Mouse (Mus musculus) stomach, embryonic 14.5 days (tissue): ENCODE results near the gene Mns1. TPM values are rescaled to one million over a fixed set of nuclear protein-coding genes. Genes with fewer than 3 reads are reported as not detected.
"Not testable (repeated sequence)": the region's sequence is repeated elsewhere in the genome, so short reads cannot be mapped to it uniquely, and the experiment has no call there.

Experiments used
- ATAC-seq: fragments of 200-750 bp; cut with Nextera tagmentation; 2 replicates; pipeline ENCODE4 v1.8.0; 2017; ENCODE audit warnings: low read depth, moderate TSS enrichment; ENCODE audit not compliant: insufficient number of reproducible peaks, insufficient read depth, low FRiP score
- H3K27ac ChIP-seq: fragments of 300-500 bp; sonication (generic); 2 replicates; pipeline ENCODE4 v1.5.1; 2014; ENCODE audit warnings: mild to moderate bottlenecking, low read length, moderate library complexity, mixed read lengths
- H3K27me3 ChIP-seq: fragments of 300-500 bp; sonication (generic); 2 replicates; pipeline ENCODE4 v1.6.1; 2014; ENCODE audit warnings: low read length, control low read depth, mixed read lengths; ENCODE audit not compliant: control insufficient read depth, insufficient read depth
- H3K36me3 ChIP-seq: fragments of 300-500 bp; sonication (generic); 2 replicates; pipeline ENCODE4 v1.6.1; 2014; ENCODE audit warnings: mild to moderate bottlenecking, control low read depth, low read length, moderate library complexity, mixed read lengths; ENCODE audit not compliant: control insufficient read depth, insufficient read depth
- H3K4me1 ChIP-seq: fragments of 300-500 bp; sonication (generic); 2 replicates; pipeline ENCODE4 v1.6.1; 2014; ENCODE audit warnings: low read length, control low read depth, mixed read lengths; ENCODE audit not compliant: control insufficient read depth, insufficient read depth
- H3K4me2 ChIP-seq: fragments of 300-500 bp; sonication (generic); replicated peaks from 2 replicates; pipeline ENCODE4 v1.6.1; 2014; ENCODE audit warnings: low read depth, low read length, control low read depth
- H3K4me3 ChIP-seq: fragments of 300-500 bp; sonication (generic); 2 replicates; pipeline ENCODE4 v1.5.1; 2014; ENCODE audit warnings: low read depth, low read length, control low read depth
- H3K9ac ChIP-seq: fragments of 300-500 bp; sonication (generic); replicated peaks from 2 replicates; pipeline ENCODE4 v1.6.1; 2014; ENCODE audit warnings: low read depth, mild to moderate bottlenecking, control low read depth, low read length, moderate library complexity, mixed read lengths
- H3K9me3 ChIP-seq: fragments of 300-500 bp; sonication (generic); 2 replicates; pipeline ENCODE4 v1.6.1; 2016; ENCODE audit warnings: low read depth, low read length, control low read depth; ENCODE audit not compliant: control insufficient read depth
- WGBS: fragments of 180-500 bp; shearing (Covaris S2); extraction: QIAGEN DNeasy Blood & Tissue Kit; methylation state at CpG from one replicate; pipeline ENCODE4 v1.1.7; 2014; 5-methylcytosine and 5-hydroxymethylcytosine counted together
- polyA plus RNA-seq: library from polyadenylated mRNA; unstranded; fragments of >200 nt; fragmentation: Nextera tagmentation; extraction: Ambion mirVana; gene quantifications from 2 replicates; pipeline ENCODE4 v1.2.1, GENCODE M21; 2014

The Mns1 gene
- polyA plus RNA-seq, 1 experiment from 2014 or later = 22.6 TPM

- H3K4me2 ChIP-seq, H3K4me1 ChIP-seq, ATAC-seq, H3K27me3 ChIP-seq, H3K36me3 ChIP-seq, H3K4me3 ChIP-seq, H3K27ac ChIP-seq, H3K9ac ChIP-seq, H3K9me3 ChIP-seq: not testable (repeated sequence)
- 64% methylated on average over 4 of the region's 4 CpGs for WGBS
Observed at GRCm38 (mm10) chr9:72401769-72402168, 36.0 kb upstream of the Mns1 start.

GRCm38 (mm10) chr9:72403421-72403820 is 34.4 kb upstream of the Mns1 start:
- Histone ChIP-seq H3K36me3 (no peaks in the 10 kb centered on the region), H3K4me3 (no peak overlapping the region), H3K9me3 (no peaks in the 10 kb centered on the region), H3K4me2 (no peak overlapping the region), H3K4me1 (no peaks in the 10 kb centered on the region), H3K9ac (no peak overlapping the region), H3K27me3 (no peaks in the 10 kb centered on the region), H3K27ac (no peak overlapping the region)
- WGBS = 75% methylated on average over 6 of the region's 6 CpGs
- ATAC-seq = no peak

GRCm38 (mm10) chr9:72404446-72404845 is 33.4 kb upstream of the Mns1 start:
- Histone ChIP-seq H3K4me2 (no peak overlapping the region), H3K4me1 (no peaks in the 10 kb centered on the region), H3K4me3 (no peak overlapping the region), H3K27me3 (no peaks in the 10 kb centered on the region), H3K36me3 (no peaks in the 10 kb centered on the region), H3K9me3 (no peaks in the 10 kb centered on the region), H3K27ac (no peak overlapping the region), H3K9ac (no peak overlapping the region)
- 88% methylated on average over 8 of the region's 8 CpGs for WGBS
- no peak for ATAC-seq

GRCm38 (mm10) chr9:72404934-72405333 is 32.9 kb upstream of the Mns1 start:
- no peak for ATAC-seq
- Histone ChIP-seq H3K4me2 (no peak overlapping the region), H3K9me3 (no peaks in the 10 kb centered on the region), H3K27me3 (no peaks in the 10 kb centered on the region), H3K4me3 (no peak overlapping the region), H3K36me3 (no peaks in the 10 kb centered on the region), H3K9ac (no peak overlapping the region), H3K27ac (no peak overlapping the region), H3K4me1 (no peaks in the 10 kb centered on the region)
- WGBS = 68% methylated on average over 3 of the region's 3 CpGs

- WGBS = 84% methylated on average over 9 of the region's 9 CpGs
- no peak for ATAC-seq
- H3K27ac ChIP-seq = no peak overlapping the region
Observed at GRCm38 (mm10) chr9:72405882-72406638, 31.8 kb upstream of the Mns1 start.

GRCm38 (mm10) chr9:72408131-72408586 is 29.7 kb upstream of the Mns1 start:
- Histone ChIP-seq H3K9me3 (no peaks in the 10 kb centered on the region), H3K4me2 (peak overlapping the region; percentile 39), H3K27me3 (no peaks in the 10 kb centered on the region), H3K9ac (no peak overlapping the region), H3K4me3 (peak overlapping the region; percentile 25), H3K4me1 (no peaks in the 10 kb centered on the region), H3K36me3 (no peaks in the 10 kb centered on the region), H3K27ac (no peak overlapping the region)
- ATAC-seq = peak; percentile 82; the same call in 1 of the 2 replicates
- 11% methylated on average over 12 of the region's 12 CpGs for WGBS

More at GRCm38 (mm10) chr9:72405882-72406638, 31.8 kb upstream of the Mns1 start:
- Histone ChIP-seq H3K4me3 (no peak overlapping the region), H3K36me3 (no peaks in the 10 kb centered on the region), H3K9ac (no peak overlapping the region), H3K4me2 (no peak overlapping the region), H3K4me1 (no peaks in the 10 kb centered on the region), H3K9me3 (no peaks in the 10 kb centered on the region), H3K27me3 (no peaks in the 10 kb centered on the region)

GRCm38 (mm10) chr9:72409381-72410225 is 28.2 kb upstream of the Mns1 start:
- Histone ChIP-seq H3K9me3 (no peaks in the 10 kb centered on the region), H3K36me3 (no peaks in the 10 kb centered on the region), H3K4me2 (no peak overlapping the region), H3K9ac (no peak overlapping the region), H3K4me1 (no peaks in the 10 kb centered on the region), H3K27me3 (no peaks in the 10 kb centered on the region), H3K27ac (no peak overlapping the region), H3K4me3 (no peak overlapping the region)
- peak; percentile 62; the same call in 1 of the 2 replicates for ATAC-seq
- 37% methylated on average over 15 of the region's 15 CpGs for WGBS

- Histone ChIP-seq H3K27ac (no peak overlapping the region), H3K9ac (no peak overlapping the region), H3K4me2 (no peak overlapping the region), H3K4me3 (no peak overlapping the region), H3K9me3 (no peaks in the 10 kb centered on the region), H3K4me1 (no peaks in the 10 kb centered on the region), H3K36me3 (no peaks in the 10 kb centered on the region), H3K27me3 (no peaks in the 10 kb centered on the region)
- WGBS = 86% methylated on average over 2 of the region's 2 CpGs
- ATAC-seq = no peak
Observed at GRCm38 (mm10) chr9:72411746-72412145, 26.1 kb upstream of the Mns1 start.
